Mouse (Mus musculus) olfactory bulb, adult 2 months (tissue): ENCODE measurements around the gene Zar1.

ENCODE experiments used
- CTCF ChIP-seq: fragments of 200-500 bp; IDR thresholded peaks from 2 replicates; pipeline ENCODE4 v1.5.1; 2012; ENCODE audit warnings: low read depth, mild to moderate bottlenecking, low read length, moderate library complexity; ENCODE audit not compliant: insufficient read depth
- POLR2A ChIP-seq: fragments of 200-500 bp; IDR thresholded peaks from 2 replicates; pipeline ENCODE4 v1.6.1; 2012; ENCODE audit warnings: mild to moderate bottlenecking, low read depth, low read length, moderate library complexity; ENCODE audit not compliant: insufficient read depth

GRCm38 (mm10) chr5:72558716-72559526 is 22.1 kb downstream of the Zar1 start:
- TF ChIP-seq POLR2A (no peak), CTCF (no peak)
